Mouse (Mus musculus): ENCODE measurements around the gene Arnt. TPM values are rescaled to one million over a fixed set of nuclear protein-coding genes. Genes with fewer than 3 reads are reported as not detected.
A peak's percentile ranks its signal among the peaks of the same experiment; 100 is the strongest.

Arnt gene
- total RNA-seq, 2 experiments from 2014 or later = 55.9 to 57.4 TPM

GRCm38 (mm10) chr3:95457758-95458157, 23.6 kb downstream of the Arnt start:
- DNase-seq = no peak

GRCm38 (mm10) chr3:95459381-95459780, 25.2 kb downstream of the Arnt start:
- no peak for DNase-seq

GRCm38 (mm10) chr3:95463852-95464251, 29.7 kb downstream of the Arnt start:
- no peak for DNase-seq

GRCm38 (mm10) chr3:95478966-95479365, 44.8 kb downstream of the Arnt start:
- DNase-seq = no peak

- no peak for DNase-seq
Measured at GRCm38 (mm10) chr3:95486421-95486820, 52.2 kb downstream of the Arnt start.

GRCm38 (mm10) chr3:95488679-95489078, 54.5 kb downstream of the Arnt start:
- DNase-seq = no peak

- DNase-seq = no peak
Measured at GRCm38 (mm10) chr3:95490238-95490637, 56.0 kb downstream of the Arnt start.

GRCm38 (mm10) chr3:95494342-95494741, 60.2 kb downstream of the Arnt start:
- DNase-seq = peak; percentile 76

- DNase-seq = peak; percentile 17
Measured at GRCm38 (mm10) chr3:95498229-95498628, 64.0 kb downstream of the Arnt start.

GRCm38 (mm10) chr3:95499024-95499423, 64.8 kb downstream of the Arnt start, which contains the start of gene Ctsk:
TSS of gene Ctsk (plus strand) at chr3:95499256.
- peak; percentile 20 for DNase-seq

GRCm38 (mm10) chr3:95499496-95500140, 65.4 kb downstream of the Arnt start:
- DNase-seq = no peak

GRCm38 (mm10) chr3:95502312-95502711, 68.1 kb downstream of the Arnt start:
- no peak for DNase-seq

- no peak for DNase-seq
Measured at GRCm38 (mm10) chr3:95509348-95509747, 75.2 kb downstream of the Arnt start.

- no peak for DNase-seq
Measured at GRCm38 (mm10) chr3:95511611-95512180, 77.5 kb downstream of the Arnt start.

GRCm38 (mm10) chr3:95516614-95517041, 82.4 kb downstream of the Arnt start:
- DNase-seq = no peak

- DNase-seq = peak; percentile 72
Measured at GRCm38 (mm10) chr3:95517493-95517898, 83.3 kb downstream of the Arnt start.

GRCm38 (mm10) chr3:95518891-95519290, 84.7 kb downstream of the Arnt start:
- no peak for DNase-seq

- no peak for DNase-seq
Measured at GRCm38 (mm10) chr3:95519315-95519714, 85.1 kb downstream of the Arnt start.

GRCm38 (mm10) chr3:95520100-95520499, 85.9 kb downstream of the Arnt start:
- no peak for DNase-seq

GRCm38 (mm10) chr3:95521168-95521567, 87.0 kb downstream of the Arnt start:
- no peak for DNase-seq

GRCm38 (mm10) chr3:95523662-95524061, 89.5 kb downstream of the Arnt start:
- DNase-seq = no peak

- DNase-seq = no peak
Measured at GRCm38 (mm10) chr3:95524673-95525072, 90.5 kb downstream of the Arnt start.

GRCm38 (mm10) chr3:95526111-95526510, 91.9 kb downstream of the Arnt start:
- DNase-seq = no peak

- no peak for DNase-seq
Measured at GRCm38 (mm10) chr3:95526622-95527211, 92.5 kb downstream of the Arnt start, which contains the start of gene Ctss. TSS of gene Ctss (plus strand) at chr3:95526786.

Data from heart, postnatal 4 days (tissue).